Mouse (Mus musculus): ENCODE results near the gene Ppa2. TPM values are rescaled to one million over a fixed set of nuclear protein-coding genes. Genes with fewer than 3 reads are reported as not detected.

Gene Ppa2
- total RNA-seq, 2 experiments from 2014 or later = 45.8 to 55.9 TPM

DNA sequence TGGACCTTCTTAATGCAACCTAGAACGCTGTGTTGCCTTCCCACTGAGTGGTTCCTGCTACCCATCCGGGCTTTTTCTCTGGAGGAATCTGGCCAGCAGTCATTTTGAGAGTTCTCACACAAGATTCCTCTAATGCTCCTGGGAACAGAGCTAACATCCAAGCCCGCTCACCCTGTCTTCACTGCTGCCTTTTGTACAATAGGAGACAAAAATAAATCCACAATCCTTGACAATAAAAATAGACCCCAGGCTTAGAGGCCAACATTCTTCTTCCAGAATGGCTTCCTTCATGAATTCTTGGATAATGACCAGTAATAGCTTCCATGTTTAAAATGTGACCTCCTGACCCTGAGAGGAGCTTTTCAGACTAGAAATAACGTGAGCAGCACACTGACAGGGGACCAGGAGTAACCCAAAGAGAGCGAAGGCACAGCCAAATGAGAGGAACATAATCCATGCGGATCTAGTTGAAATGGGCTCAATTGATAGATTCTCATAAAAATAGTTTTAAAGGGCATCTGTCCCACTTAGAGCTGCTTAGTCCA, 74.3 kb downstream of the Ppa2 start:
- no peak for DNase-seq (ENCODE audit: low spot score in 2 of 2)

DNA sequence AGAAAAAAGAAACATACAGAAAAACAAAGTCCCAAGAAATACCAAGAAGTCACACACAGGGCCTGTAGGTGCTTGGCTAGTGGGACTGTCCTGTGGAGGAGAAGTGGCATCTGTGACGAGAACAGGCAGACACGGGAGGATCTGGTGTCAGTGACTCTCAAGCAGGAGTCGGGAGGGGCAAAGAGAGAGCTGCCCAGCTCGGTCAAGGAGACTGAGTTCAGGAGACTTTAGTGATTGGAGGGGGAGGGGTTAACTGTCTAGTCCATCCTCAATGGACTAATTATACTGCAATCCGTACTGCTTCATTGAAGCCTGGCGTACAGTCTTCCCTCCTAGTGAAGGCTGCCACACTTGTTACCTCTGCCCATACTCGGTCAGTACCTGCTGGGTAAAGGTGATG, 77.4 kb downstream of the Ppa2 start:
- DNase-seq (ENCODE audit: low spot score in 2 of 2) = no peak

DNA sequence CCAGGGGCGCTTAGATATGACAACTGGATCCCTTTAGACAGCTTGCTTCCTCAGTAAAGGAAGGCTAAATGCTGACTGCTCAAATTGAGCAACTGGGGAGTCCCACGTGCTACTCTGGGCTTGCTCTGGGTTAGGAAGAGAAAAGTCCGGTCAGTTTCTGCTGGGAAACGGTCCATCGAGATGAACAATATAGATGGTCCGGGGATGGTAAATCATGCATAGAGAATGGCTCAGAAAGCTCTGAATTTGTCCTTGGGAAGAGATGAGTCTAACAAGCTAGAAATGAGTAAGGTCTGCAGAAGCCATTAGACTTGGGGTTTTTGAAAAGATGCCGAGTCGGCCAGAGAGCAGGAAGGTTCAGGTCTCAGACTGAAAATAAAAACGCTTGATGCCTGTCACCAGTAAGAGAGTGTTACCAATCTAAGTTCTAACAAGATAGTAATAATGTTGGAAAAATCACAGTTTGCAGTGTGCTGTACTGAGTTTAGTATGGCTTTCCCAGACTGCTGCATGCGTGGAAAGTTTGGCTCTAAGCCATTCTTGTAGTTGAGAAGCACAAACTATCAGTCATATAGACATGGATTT, 80.0 kb downstream of the Ppa2 start:
- DNase-seq (ENCODE audit: low spot score in 2 of 2) = no peak

DNA sequence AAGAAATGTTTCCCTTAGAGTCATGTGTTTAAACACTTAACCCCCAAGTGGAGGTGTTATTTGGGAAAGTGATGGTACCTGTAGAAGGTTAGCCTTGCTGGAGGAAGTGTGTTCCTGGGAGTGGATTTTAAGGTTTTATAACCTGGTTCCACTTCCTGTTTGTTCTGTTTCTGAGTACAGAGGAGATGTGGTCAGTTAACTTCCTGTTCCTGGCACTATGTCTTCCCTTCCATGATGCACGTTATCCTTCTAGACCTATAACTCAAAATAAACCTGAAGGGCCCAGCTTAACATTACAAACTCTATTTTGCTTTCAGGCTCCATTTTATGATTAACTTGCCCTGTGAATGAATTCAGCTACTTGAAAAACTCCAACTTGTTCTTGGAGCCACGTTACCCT, 84.6 kb downstream of the Ppa2 start:
- DNase-seq (ENCODE audit: low spot score in 2 of 2) = no peak

DNA sequence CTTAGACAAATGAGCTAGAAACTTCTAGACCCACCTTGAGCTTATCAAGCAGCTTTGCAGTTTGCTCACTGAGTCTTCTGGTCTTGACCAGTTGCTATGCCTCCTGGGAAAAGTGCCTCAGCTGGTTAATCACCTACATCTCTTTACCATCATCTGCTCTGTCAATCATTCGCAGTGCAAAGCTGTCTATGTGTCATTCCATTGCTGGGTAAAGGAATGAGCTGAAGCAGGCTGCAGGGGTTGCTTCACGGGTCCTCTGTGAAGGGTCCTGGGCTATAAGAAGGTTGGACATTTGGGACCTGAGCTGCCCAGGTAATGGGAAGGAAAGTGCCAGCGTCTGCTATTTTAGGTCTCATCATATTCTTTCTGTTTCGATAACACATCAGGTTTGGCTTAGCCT, 93.9 kb downstream of the Ppa2 start:
- no peak for DNase-seq (ENCODE audit: low spot score in 2 of 2)

DNA sequence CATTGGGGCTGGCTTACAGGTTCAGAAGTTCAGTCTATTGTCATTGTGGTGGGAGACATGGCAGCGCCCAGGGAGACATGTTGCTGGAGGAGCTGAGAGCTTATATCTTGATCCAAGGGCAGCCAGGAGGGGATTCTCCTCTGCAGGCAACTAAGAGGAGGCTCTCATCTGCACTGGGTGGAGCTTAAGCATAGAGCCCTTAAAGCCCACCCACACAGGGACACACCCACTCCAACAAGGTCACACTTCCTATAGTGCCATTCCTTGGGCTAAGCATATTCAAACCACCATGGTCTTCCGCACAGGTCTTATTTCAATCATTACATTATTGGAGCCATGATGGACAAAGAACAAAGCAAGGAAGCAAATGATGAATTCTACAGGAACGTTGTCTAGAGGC, 95.7 kb downstream of the Ppa2 start:
- DNase-seq (ENCODE audit: low spot score in 2 of 2) = no peak

DNA sequence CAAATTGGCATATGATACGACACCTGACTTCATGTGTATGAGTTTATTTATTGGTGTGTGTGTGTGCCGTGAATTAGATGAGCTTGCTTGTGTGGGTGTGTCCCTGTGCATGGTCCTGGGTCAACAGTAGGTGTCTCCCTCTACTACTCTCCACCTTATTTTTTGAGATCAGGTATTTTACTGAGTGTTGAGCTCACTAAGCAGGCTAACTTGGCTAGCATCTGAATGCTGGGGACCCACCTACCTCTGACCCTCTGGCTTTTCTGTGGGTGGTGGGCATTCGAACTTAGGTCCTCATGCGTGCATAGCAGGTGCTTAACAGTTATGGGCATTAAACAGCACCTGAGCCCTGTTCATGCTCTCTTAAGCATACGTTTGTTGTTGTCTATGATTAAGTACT, 96.3 kb downstream of the Ppa2 start:
- DNase-seq (ENCODE audit: low spot score in 2 of 2) = no peak

DNA sequence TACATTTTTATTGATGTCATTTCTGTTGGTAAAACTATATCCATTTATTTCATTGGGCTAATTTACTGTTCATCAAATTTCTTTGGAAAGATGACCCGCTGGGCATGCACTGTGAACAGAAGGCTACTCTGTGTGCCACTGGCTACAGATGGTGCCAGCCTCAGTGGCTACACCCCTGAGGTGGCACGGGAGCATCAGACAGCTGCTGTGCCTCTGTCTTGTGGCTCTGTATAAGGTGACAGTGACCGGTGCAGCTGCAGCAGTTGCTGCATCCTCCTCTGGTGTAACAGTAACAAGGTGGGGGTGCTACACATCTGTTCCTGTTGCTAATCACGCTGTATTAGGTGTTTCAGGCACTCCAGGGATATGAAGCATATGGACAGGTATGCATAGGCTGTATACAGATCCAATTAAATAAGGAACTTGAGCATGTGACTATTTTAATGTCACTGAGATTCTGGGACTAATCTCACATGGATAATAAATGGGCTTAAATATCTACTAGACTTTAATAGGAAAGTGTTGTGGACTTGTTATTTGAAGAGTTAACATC, 101.3 kb downstream of the Ppa2 start:
- no peak for DNase-seq (ENCODE audit: low spot score in 2 of 2)

DNA sequence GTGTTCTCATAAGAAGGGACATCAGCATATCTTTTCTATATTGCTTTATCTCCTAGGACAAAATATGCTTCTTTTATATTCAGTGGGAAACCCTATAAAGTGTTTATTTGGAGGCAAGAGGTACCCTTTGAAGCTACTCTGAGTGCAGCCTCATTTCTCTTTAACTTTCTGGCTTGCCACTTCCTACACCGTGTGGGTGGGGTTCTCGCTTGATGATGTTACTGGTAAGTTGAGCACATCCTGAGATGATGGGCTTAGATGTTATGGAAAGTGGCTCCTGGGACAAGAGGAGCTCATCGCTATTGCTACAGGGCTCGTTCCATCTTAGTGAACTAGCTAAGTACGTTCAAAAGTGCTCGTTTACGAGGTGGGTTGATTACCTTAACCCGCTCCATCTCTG, 101.9 kb downstream of the Ppa2 start:
- DNase-seq (ENCODE audit: low spot score in 2 of 2) = no peak

DNA sequence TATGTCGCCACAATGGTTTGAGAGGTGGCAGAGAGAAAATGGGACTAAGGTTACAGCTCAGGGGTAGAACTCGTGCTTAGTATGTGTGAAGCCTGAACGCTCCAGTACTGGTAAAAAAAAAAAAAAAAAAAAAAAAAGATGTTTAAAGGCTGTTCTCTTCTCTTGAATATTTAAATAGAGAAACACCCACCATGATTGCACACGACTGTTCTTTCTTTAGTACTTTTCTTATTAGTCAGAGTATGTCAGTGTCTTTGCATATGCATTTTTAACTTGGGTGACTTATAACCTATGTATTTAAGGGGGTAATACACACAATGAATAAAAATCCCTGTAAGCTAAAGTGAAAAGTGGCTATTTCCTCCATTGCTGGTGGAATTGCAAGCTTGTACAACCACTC, 104.8 kb downstream of the Ppa2 start:
- no peak for DNase-seq (ENCODE audit: low spot score in 2 of 2)

DNA sequence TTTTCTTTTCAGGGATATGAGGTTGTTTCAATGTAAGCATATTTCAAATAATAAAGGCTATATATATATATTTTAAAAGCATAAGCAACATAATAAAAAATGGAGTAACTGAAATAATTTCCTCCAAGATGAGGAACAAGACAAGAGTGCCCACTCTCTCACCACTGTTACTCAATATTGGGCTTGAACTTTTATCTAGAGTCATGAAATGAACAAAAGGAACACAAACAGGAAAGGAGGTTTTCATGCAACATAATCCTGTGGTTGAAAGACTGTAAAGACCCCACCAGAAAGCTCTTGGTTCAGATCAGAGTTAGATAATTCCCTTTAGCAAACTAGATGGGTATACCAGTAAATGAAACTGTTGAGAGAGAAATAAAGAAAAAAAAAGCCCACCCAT, 113.2 kb downstream of the Ppa2 start:
- DNase-seq (ENCODE audit: low spot score in 2 of 2) = no peak

Other genes with a start within 250 kb of the Ppa2 start
- 10 to 100 TPM; 10.6 to 14.3 TPM for gene Ints12, start 218.3 kb upstream of the Ppa2 start, total RNA-seq (2021)
- 10 to 100 TPM in 1 of 2 experiments, 1 to 10 TPM in 1; 8.7 to 10.0 TPM for gene Gstcd, start 218.1 kb upstream of the Ppa2 start, total RNA-seq (2021)
- gene Arhgef38, start 75.2 kb upstream of the Ppa2 start, total RNA-seq (2021) = not detected
- 10 to 100 TPM; 38.3 to 39.7 TPM for gene Tet2, start 235.0 kb downstream of the Ppa2 start, total RNA-seq (2021)

All from layer of hippocampus, adult 18-20 months (tissue).